Mouse (Mus musculus): ENCODE data around the gene Herpud1. TPM values are rescaled to one million over a fixed set of nuclear protein-coding genes. Genes with fewer than 3 reads are reported as not detected.

Gene Herpud1
- polyA plus RNA-seq, 1 experiment from 2014 or later: 107 TPM

GRCm38 (mm10) chr8:94377714-94378205 lies 8.5 kb upstream of the Herpud1 start:
- Histone ChIP-seq H3K9me3 (ENCODE audit: control insufficient read depth, low read length) (no peaks in the 10 kb centered on the region), H3K27ac (replicated peaks; ENCODE audit: low read depth, low read length) (0 out of 2 replicates have a peak overlapping the region, but pooled peaks have one; percentile 28), H3K27me3 (replicated peaks; ENCODE audit: control insufficient read depth, insufficient read depth, low read length) (no peaks in the 10 kb centered on the region), H3K4me2 (ENCODE audit: low read depth, low read length) (no peak overlapping the region), H3K36me3 (ENCODE audit: control insufficient read depth, insufficient read depth, low read length) (no peaks in the 10 kb centered on the region), H3K9ac (ENCODE audit: low read depth, low read length) (no peak overlapping the region), H3K4me3 (ENCODE audit: low read depth, low read length) (no peak overlapping the region), H3K4me1 (ENCODE audit: control insufficient read depth, insufficient read depth, low read length) (peaks cover 5% of the 10 kb centered on the region; the same call in 1 of the 2 replicates)
- 47% methylated on average over 11 of the region's 11 CpGs for WGBS
- DNase-seq (ENCODE audit: low spot score) (peak; percentile 40), ATAC-seq (ENCODE audit: low read depth) (peak; percentile 84)

- no peak overlapping the region for H3K4me3 ChIP-seq (ENCODE audit: low read depth, low read length)
- 77% methylated on average over 15 of the region's 15 CpGs for WGBS
Observed at GRCm38 (mm10) chr8:94378763-94379415, 7.3 kb upstream of the Herpud1 start.

GRCm38 (mm10) chr8:94379686-94380085 lies 6.6 kb upstream of the Herpud1 start:
- Histone ChIP-seq H3K4me1 (ENCODE audit: control insufficient read depth, insufficient read depth, low read length) (peaks cover 5% of the 10 kb centered on the region; the same call in 1 of the 2 replicates), H3K27me3 (replicated peaks; ENCODE audit: control insufficient read depth, insufficient read depth, low read length) (no peaks in the 10 kb centered on the region), H3K9me3 (ENCODE audit: control insufficient read depth, low read length) (no peaks in the 10 kb centered on the region), H3K9ac (ENCODE audit: low read depth, low read length) (no peak overlapping the region), H3K4me3 (ENCODE audit: low read depth, low read length) (no peak overlapping the region), H3K36me3 (ENCODE audit: control insufficient read depth, insufficient read depth, low read length) (no peaks in the 10 kb centered on the region), H3K27ac (replicated peaks; ENCODE audit: low read depth, low read length) (no peak overlapping the region), H3K4me2 (ENCODE audit: low read depth, low read length) (no peak overlapping the region)
- ATAC-seq (ENCODE audit: low read depth) (no peak), DNase-seq (ENCODE audit: low spot score) (no peak)
- WGBS: 93% methylated on average over 9 of the region's 9 CpGs

More at GRCm38 (mm10) chr8:94378763-94379415, 7.3 kb upstream of the Herpud1 start:
- H3K27me3 ChIP-seq (replicated peaks; ENCODE audit: control insufficient read depth, insufficient read depth, low read length): no peaks in the 10 kb centered on the region
- no peaks in the 10 kb centered on the region for H3K36me3 ChIP-seq (ENCODE audit: control insufficient read depth, insufficient read depth, low read length)
- H3K9me3 ChIP-seq (ENCODE audit: control insufficient read depth, low read length): no peaks in the 10 kb centered on the region
- H3K27ac ChIP-seq (replicated peaks; ENCODE audit: low read depth, low read length): no peak overlapping the region
- peaks cover 5% of the 10 kb centered on the region; the same call in 1 of the 2 replicates for H3K4me1 ChIP-seq (ENCODE audit: control insufficient read depth, insufficient read depth, low read length)
- H3K4me2 ChIP-seq (ENCODE audit: low read depth, low read length): no peak overlapping the region
- DNase-seq (ENCODE audit: low spot score) (no peak), ATAC-seq (ENCODE audit: low read depth) (peak; percentile 35; the same call in 1 of the 2 replicates)
- no peak overlapping the region for H3K9ac ChIP-seq (ENCODE audit: low read depth, low read length)

GRCm38 (mm10) chr8:94384166-94384565 lies 2.1 kb upstream of the Herpud1 start:
- H3K9me3 ChIP-seq (ENCODE audit: control insufficient read depth, low read length): no peaks in the 10 kb centered on the region
- H3K4me1 ChIP-seq (ENCODE audit: control insufficient read depth, insufficient read depth, low read length): peaks cover 11% of the 10 kb centered on the region
- no peak for DNase-seq (ENCODE audit: low spot score)
- H3K4me2 ChIP-seq (ENCODE audit: low read depth, low read length): no peak overlapping the region
- H3K4me3 ChIP-seq (ENCODE audit: low read depth, low read length): no peak overlapping the region
- no peak overlapping the region for H3K9ac ChIP-seq (ENCODE audit: low read depth, low read length)
- H3K27me3 ChIP-seq (replicated peaks; ENCODE audit: control insufficient read depth, insufficient read depth, low read length): no peaks in the 10 kb centered on the region
- 89% methylated on average over 7 of the region's 7 CpGs for WGBS
- no peak overlapping the region for H3K27ac ChIP-seq (replicated peaks; ENCODE audit: low read depth, low read length)
- ATAC-seq (ENCODE audit: low read depth): no peak
- 0 out of 2 replicates have a peak, but pooled peaks cover under 1% of the 10 kb centered on the region for H3K36me3 ChIP-seq (ENCODE audit: control insufficient read depth, insufficient read depth, low read length)

- DNase-seq (ENCODE audit: low spot score) (no peak), ATAC-seq (ENCODE audit: low read depth) (peak; percentile 10)
Observed at GRCm38 (mm10) chr8:94385506-94386213, 578 bp upstream of the Herpud1 start.

DNA sequence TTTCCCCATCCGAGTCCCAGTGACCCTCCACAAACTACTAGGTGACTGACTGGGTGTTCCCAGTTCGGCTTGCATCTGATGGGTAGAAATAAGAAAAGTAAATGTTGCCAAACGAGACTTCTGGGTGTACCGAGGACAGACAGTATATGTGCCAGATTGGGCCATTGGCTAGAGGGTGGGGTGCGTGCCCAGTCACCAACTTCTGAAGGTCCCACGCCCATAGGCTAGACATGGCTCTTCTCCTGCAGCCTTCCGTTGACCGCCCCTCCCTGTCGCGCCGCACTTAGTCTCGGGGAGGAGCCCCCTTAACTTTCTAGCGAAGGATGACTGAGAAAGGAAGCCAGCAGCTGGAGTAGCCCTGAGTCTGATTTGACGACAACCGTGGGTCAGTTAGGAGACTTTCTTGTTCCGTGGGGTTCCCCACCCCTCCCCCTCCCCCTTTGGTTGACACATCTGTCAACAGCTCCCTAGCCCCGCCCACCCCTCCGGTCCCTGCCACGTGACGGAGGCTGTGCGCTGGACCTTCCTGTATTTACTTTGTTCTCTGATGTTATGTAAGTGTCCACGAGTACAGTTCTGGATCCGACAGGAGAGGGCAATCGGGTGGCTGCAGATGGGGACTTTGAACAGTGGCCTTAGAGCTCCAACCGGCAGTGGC lies 918 bp downstream of the Herpud1 start:
- WGBS: 1% methylated on average over 25 of the region's 25 CpGs
- ATAC-seq (ENCODE audit: low read depth) (peak; percentile 38), DNase-seq (ENCODE audit: low spot score) (peak; percentile 88)
- H3K9me3 ChIP-seq (ENCODE audit: control insufficient read depth, low read length): no peaks in the 10 kb centered on the region
- peak overlapping the region; percentile 81 for H3K4me2 ChIP-seq (ENCODE audit: low read depth, low read length)
- H3K4me1 ChIP-seq (ENCODE audit: control insufficient read depth, insufficient read depth, low read length): peaks cover 11% of the 10 kb centered on the region
- peak overlapping the region; percentile 90 for H3K9ac ChIP-seq (ENCODE audit: low read depth, low read length)
- peak overlapping the region; percentile 79; the same call in 1 of the 2 replicates for H3K27ac ChIP-seq (replicated peaks; ENCODE audit: low read depth, low read length)
- H3K36me3 ChIP-seq (ENCODE audit: control insufficient read depth, insufficient read depth, low read length): peaks cover 30% of the 10 kb centered on the region
- no peaks in the 10 kb centered on the region for H3K27me3 ChIP-seq (replicated peaks; ENCODE audit: control insufficient read depth, insufficient read depth, low read length)
- peak overlapping the region; percentile 70 for H3K4me3 ChIP-seq (ENCODE audit: low read depth, low read length)

More at GRCm38 (mm10) chr8:94385506-94386213, 578 bp upstream of the Herpud1 start:
- Histone ChIP-seq H3K36me3 (ENCODE audit: control insufficient read depth, insufficient read depth, low read length) (peaks cover 15% of the 10 kb centered on the region), H3K4me3 (ENCODE audit: low read depth, low read length) (peak overlapping the region; percentile 70), H3K4me1 (ENCODE audit: control insufficient read depth, insufficient read depth, low read length) (peaks cover 11% of the 10 kb centered on the region), H3K27ac (replicated peaks; ENCODE audit: low read depth, low read length) (peak overlapping the region; percentile 83), H3K9me3 (ENCODE audit: control insufficient read depth, low read length) (no peaks in the 10 kb centered on the region), H3K4me2 (ENCODE audit: low read depth, low read length) (peak overlapping the region; percentile 81), H3K27me3 (replicated peaks; ENCODE audit: control insufficient read depth, insufficient read depth, low read length) (no peaks in the 10 kb centered on the region), H3K9ac (ENCODE audit: low read depth, low read length) (peak overlapping the region; percentile 90)
- 24% methylated on average over 20 of the region's 20 CpGs for WGBS

- ATAC-seq (ENCODE audit: low read depth): no peak
- Histone ChIP-seq H3K27ac (replicated peaks; ENCODE audit: low read depth, low read length) (peak overlapping the region; percentile 79; the same call in 1 of the 2 replicates), H3K9ac (ENCODE audit: low read depth, low read length) (peak overlapping the region; percentile 90), H3K4me3 (ENCODE audit: low read depth, low read length) (peak overlapping the region; percentile 70), H3K4me1 (ENCODE audit: control insufficient read depth, insufficient read depth, low read length) (peaks cover 11% of the 10 kb centered on the region), H3K9me3 (ENCODE audit: control insufficient read depth, low read length) (no peaks in the 10 kb centered on the region), H3K27me3 (replicated peaks; ENCODE audit: control insufficient read depth, insufficient read depth, low read length) (no peaks in the 10 kb centered on the region), H3K36me3 (ENCODE audit: control insufficient read depth, insufficient read depth, low read length) (peaks cover 36% of the 10 kb centered on the region), H3K4me2 (ENCODE audit: low read depth, low read length) (peak overlapping the region; percentile 81)
- 26% methylated on average over 6 of the region's 6 CpGs for WGBS
- peak; percentile 27 for DNase-seq (ENCODE audit: low spot score)
Observed at GRCm38 (mm10) chr8:94387785-94388184, 1.5 kb downstream of the Herpud1 start.

DNA sequence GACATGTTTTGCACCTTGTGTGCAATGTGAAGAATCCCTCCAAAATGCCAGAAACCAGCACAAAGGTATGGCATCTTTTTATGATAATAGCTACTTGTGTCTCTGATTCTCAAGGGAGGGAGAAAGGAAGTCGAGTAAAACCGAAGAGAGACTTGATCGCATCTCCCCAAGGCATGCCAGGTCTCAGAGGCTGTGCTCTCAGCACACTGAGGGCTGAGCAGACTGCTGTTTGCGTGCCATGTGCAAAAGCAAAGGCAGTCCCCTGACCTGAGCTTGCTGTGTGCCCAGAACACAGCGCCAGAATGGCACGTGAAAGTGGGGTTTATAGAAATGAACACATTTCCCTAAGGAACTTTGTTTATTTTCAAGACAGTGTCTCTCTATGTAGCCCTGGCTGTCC lies 3.3 kb downstream of the Herpud1 start:
- Histone ChIP-seq H3K27ac (replicated peaks; ENCODE audit: low read depth, low read length) (no peak overlapping the region), H3K27me3 (replicated peaks; ENCODE audit: control insufficient read depth, insufficient read depth, low read length) (no peaks in the 10 kb centered on the region), H3K4me1 (ENCODE audit: control insufficient read depth, insufficient read depth, low read length) (peaks cover 11% of the 10 kb centered on the region), H3K9me3 (ENCODE audit: control insufficient read depth, low read length) (no peaks in the 10 kb centered on the region), H3K36me3 (ENCODE audit: control insufficient read depth, insufficient read depth, low read length) (peaks cover 52% of the 10 kb centered on the region), H3K9ac (ENCODE audit: low read depth, low read length) (no peak overlapping the region), H3K4me2 (ENCODE audit: low read depth, low read length) (no peak overlapping the region), H3K4me3 (ENCODE audit: low read depth, low read length) (no peak overlapping the region)
- no peak for DNase-seq (ENCODE audit: low spot score)
- 83% methylated on average over 6 of the region's 6 CpGs for WGBS
- ATAC-seq (ENCODE audit: low read depth): no peak
